Mouse (Mus musculus) layer of hippocampus, adult 9-10 months (tissue): ENCODE measurements at regions not wholly inside any gene's neighbourhood (a gene's known extent, or its start where the extent isn't known, plus 50 kb on each side); places are given as distances from the start of the nearest gene placed in this dataset.

ENCODE experiments used
- DNase-seq: peaks from one replicate; pipeline ENCODE4 v3.0.0; 2022; ENCODE audit warnings: low spot score

GRCm38 (mm10) chr2:48409876-48410275 is 404.0 kb upstream of the Acvr2a start:
- DNase-seq = no peak

GRCm38 (mm10) chr2:48411392-48411791 is 402.5 kb upstream of the Acvr2a start:
- no peak for DNase-seq

- no peak for DNase-seq
Observed at GRCm38 (mm10) chr2:48412683-48413440, 401.0 kb upstream of the Acvr2a start.

- no peak for DNase-seq
Observed at GRCm38 (mm10) chr2:48414596-48415481, 399.1 kb upstream of the Acvr2a start.

DNA sequence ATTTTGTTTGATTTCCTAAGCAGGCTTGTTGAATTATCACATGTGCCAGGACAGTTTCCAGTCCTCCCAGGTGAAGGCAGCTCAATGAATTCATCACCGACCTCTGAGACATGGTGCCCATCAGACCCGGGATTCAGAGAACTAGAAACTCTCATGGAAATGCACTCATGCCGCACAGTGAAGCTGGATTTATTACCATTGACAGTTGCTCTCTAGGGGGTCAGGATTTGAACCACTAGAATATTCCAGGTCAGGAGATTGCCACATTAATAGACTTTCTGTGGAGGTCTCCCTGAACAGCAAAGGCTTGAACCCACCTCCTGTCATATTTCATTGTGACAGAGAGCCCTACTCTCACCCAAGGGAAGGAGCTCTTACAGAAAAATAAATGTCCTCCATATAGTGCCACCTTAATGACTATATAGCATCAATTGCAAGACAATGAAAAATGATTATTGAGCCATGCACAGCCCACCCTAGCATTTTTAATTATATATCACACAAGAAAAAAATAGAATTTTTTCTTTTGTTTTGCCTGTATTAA is 397.6 kb upstream of the Acvr2a start:
- DNase-seq = no peak

DNA sequence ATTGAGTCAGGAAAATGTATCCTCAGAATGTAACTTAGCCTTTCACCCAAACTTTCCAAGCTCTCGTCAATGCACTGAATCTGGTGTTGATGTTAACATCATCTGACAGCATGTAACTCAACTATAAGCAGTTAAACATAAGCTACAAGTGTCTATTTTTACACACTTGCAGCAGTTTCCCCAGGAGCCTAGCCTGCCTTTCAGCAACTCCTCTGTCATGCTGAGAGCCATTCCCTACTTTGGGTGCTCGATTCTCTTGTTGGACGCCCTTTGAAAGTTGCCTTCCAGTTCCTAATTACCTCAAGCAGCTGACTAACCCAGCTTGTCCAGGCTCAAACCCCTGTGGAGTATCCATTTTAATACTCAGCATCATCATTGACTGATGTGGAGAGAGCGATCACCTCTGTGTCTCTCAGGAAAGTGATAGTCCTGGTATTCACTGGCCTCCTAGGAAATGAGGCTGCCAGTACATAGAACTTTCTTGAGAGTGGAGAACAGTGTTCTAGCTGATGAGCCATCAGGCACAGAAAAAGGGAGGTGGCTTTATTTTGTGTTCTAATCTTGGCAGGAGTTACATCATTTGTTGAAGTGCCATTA is 396.8 kb upstream of the Acvr2a start:
- no peak for DNase-seq

- DNase-seq = no peak
Observed at GRCm38 (mm10) chr2:48420791-48421190, 393.1 kb upstream of the Acvr2a start.

DNA sequence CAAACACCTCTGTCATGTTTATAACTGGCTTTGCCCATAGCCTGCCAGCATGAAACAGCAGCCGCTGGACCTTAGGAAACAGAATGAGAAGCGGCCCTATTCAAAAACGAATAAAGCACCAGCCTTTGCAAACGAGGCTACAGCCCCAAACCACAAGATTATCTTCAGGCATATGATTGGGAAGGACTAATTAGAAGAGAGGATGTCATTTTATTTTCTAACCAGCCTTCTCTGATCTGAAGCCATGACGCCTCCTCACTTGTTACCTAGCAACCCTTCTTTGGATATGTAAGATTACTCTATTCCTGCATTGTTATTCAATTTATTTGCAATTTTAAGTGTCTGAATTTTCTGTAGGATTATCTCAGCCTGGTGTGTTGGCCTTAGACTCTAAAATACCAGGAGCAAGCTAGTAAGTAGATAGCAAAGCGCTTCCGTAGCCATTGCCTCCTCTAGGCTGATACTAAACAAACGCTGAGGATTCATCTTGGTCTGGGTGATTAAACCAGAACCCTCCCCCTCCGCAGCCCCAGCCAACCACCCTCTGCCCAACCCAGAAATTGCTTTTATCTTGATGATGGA is 390.0 kb upstream of the Acvr2a start:
- DNase-seq = peak; percentile 61

DNA sequence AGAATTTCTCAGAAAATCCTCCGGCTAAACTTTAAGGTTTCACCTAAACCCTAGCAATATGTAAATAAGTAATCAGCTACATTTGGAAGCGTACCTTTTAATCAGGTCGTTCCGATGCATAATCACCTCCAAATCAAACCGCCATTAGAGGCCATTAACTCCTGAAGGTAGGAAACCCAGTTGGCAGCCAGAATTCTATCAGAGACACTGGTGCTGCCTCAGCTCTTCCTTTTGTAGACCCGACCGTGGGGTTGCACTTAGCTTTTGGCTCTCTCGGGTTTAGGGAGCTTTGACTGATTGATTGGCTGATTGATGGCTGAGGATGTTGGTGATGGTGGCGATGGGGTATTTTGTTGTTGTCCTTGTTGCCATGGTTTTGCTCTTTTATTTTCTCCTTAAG is 389.3 kb upstream of the Acvr2a start:
- no peak for DNase-seq

- DNase-seq = no peak
Observed at GRCm38 (mm10) chr2:48425200-48426090, 388.5 kb upstream of the Acvr2a start.

DNA sequence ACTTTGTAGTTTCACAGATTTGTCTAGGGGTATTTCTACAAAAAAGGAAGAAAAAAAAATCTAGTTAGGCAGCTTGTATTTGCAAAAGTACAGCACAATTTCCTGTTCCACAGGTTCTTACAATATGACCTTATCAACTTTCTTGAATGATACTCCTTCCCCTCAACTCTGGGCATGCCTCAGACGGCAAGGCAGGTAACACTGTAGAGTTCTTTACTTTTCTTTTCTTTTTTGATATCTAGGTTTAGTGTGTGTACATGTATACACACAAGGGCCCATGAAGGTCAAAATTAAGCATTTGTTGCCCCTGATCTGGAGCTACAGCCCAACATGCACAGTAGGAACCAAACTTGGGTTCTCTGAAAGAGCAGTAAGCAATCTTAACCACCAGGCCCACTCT is 381.4 kb upstream of the Acvr2a start:
- DNase-seq = no peak

DNA sequence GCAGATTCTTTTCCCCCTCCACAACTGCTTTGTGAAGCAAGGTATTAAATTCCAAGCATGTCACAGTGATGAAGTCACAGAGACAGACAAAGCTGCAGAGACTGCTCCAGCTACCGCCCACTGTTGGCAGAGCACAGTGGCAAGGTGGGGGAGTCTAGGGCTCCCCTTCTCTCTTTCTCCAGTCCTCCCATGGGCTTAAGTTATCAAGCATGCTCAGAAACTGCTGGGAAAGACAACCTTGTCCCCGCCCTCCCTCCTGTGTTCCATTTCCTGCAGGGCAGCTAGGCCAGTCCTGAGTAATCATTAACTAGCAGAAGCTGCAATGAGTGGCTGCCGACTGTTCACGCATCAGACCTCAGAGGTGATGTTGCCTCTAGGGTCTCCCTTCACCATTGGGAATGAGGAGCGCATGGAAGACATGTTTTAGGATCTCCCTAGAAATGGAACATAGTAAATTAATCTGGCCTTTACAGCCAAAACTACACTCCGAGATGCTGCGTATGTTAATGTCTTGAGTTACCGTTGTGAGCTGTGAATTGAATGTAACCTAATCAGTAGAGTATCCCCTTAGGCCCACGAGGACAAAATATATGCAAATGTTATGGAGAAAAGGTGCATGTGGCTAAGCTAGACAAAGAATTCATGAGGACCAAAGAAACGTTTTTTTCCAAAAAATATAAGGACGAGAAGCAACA is 372.5 kb upstream of the Acvr2a start:
- DNase-seq = no peak

- no peak for DNase-seq
Observed at GRCm38 (mm10) chr2:48441991-48442544, 371.8 kb upstream of the Acvr2a start.

DNA sequence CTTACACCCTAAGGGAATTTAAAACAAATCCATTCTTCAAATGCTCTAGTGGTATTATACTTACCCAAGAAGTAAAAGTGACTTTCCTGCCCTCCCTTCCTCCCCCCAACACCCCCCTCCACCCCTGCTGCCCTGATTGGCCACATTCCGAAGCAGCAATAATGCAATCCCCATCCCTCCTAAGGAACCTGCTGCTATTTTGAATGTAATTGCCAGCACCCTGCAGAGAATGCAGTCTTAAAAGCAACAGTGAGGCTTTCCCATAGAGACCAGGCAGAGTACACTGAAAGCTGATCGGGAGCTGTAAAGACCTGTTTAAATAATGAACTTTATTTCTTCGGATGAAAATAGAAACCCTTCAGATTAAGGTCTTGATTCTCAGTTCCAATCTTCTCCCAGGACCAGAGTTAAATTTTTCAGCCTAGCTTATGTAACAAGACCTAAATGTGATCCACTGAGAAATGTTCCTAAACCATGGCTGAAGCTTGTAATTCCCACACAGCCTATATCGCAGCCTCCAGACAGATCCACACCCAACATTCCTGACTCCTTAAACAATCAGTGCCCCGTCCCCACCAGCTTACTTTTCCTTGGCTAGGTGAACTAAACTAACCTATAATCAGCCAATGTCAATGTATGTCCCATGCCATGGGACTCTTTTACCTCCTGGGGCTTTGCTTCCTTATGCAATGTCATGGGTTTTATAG is 367.9 kb upstream of the Acvr2a start:
- no peak for DNase-seq

DNA sequence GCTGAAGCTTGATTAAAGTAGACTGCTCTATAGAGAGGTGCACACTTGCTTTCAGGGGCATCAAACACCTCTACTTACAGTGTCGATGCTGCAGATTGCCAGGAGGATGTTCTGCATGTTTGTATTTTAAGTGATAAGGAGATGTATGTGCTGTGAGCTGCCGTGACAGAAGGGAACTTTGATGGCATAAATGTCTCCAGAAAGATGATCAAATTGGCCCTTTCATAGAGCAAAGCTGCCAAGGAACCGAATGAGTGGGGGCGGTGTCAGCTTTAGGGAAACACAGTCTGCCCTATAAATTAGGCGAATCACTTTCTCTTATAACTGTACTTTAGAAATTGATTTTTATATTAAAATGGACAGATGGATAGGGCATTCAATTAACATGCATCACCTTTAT is 367.3 kb upstream of the Acvr2a start:
- no peak for DNase-seq

DNA sequence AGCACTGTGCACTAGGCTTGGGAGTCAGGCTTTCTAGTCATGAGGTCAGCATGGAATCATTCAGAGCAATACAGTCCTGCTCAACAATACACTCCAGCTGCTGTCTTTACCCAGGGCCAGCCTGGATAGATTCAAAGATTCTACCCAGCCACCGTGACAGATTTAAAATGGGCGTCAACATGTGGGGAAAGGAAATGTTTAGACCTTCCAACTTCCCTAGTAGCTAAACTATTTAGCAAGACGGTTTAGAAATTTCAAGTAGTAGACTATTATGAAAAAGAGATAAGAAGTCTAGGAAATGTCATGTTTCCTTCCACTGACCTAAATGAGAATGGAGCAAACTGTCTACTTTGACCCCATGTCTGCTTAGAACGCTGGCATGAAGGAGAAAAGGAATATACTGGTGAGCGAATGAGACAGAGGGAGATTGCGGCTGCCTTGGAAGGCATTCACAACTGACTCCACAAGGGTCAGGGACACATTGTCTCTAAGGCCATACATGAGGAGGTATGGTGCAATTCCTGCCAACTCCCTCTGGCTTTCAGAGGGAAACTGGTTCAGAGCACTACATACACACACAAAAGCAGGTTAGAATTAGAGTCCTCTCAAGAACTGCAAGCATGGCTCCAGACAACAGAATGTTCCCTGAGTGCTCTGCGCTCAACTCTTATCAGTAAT is 364.6 kb upstream of the Acvr2a start:
- DNase-seq = no peak

DNA sequence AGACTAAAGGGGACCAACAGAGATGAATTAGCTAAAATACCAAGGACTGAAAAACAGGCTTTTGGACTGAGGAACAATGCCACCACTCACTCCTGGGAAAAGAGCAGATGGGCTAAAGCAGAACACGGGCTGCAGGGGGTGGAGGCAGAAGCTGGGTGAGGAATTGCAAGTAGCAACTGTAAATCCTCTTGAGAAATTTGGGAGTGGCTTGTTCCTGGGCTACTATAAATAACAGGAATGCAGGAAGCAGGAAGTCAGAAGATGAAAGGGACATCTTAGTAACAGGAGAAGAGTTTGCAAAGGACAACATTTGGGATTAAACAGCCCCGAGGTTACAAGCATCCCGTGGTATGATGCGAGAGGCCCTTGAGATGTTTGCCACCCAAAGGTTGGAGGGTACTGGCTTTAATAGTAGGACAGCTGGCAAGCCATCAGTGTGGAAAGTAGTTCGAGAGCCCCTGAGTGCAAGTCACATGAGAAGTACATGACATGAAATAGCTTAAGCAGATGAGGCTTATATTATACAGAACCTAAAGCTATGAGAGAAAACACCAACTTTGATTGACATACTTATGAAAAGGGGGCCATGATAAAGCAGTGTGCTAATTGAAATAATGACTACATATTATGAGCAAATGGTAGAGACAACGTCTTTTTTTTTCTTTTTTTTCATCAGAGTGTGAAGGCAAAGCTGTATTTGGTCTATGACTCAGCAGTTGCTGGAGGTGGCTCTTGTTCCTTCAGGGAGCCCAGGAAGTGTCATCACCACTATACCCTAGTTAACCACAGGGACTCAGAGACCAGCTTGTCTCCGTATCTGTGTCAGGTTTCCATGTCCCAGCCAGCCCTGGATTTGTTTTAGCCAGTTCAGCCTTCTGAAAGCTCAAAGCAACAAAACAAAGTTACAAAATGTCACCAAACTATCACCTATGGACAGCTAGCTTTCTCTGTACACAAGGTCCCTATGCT is 357.6 kb upstream of the Acvr2a start:
- DNase-seq = no peak

DNA sequence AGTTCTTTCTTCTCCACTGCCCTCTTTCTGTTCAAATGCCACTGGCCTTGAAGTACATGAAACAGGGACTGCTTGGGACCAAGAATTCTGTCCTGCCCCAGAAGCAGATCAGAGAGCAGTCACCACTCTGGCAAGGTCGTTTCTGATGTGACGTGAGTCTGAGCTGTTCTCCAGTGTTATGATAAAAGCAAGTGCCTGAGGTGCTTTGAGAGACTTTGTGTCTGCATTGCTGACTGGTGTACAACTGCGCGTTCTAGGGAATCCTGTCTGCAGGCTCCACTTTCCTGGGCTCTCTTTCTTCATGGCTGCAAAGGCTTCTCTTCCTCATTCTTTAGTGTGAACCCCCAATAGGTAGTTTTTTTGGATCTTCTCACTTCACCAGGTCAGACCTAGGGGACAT is 356.8 kb upstream of the Acvr2a start:
- DNase-seq = no peak
